Mouse (Mus musculus): ENCODE data around the gene Flnb.

DNA sequence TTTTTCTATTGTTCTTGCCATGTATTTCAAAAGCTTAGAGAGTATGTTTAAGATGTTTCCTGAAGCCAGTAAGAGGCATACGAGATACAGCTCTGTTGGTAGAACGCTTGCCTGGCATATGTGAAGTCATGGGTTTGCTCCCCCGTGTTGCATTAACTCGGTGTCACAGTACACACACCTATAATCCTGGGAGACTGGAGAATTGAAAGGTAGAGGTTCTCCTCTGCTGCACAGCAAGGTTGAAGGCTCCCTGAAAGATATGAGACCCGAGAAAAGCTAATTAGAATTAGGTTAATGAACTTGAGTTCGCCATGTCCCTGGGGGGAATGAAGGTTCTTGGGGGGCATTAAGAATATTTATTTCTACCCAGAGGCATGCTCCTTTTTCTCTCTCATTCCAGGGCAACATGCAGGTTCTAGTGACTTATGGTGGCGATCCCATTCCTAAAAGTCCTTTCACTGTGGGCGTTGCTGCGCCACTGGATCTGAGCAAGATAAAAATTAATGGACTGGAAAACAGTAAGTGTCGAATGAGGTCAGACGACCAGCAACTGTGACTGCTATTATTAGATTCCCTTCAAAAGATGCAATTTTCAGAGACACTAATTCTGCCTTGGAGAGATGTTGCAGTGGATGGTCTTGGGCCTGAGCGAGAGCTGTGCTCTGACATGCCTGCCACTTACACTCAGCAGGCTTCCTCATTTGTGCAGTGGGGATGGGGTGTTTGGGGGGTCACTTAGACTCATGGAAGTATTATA, 83.9 kb downstream of the Flnb start:
- TF ChIP-seq CTCF (IDR thresholded peaks at IDR 0.05) (no peak), EP300 (IDR thresholded peaks at IDR 0.05) (no peak)

Measured in lung, postnatal 0 days (tissue).